Mouse (Mus musculus): Measurements from ENCODE around the gene Catsperg1. TPM values are rescaled to one million over a fixed set of nuclear protein-coding genes. Genes with fewer than 3 reads are reported as not detected.

Catsperg1 gene
- total RNA-seq (2021) = under 1 TPM; 0.66 to 0.90 TPM
- long read RNA-seq, experiment 1 = 0 reads
- long read RNA-seq, experiment 2, partial matches to known transcripts = 0 of 1 reads
- long read RNA-seq, experiment 2, other reads (novel, unspliced or antisense) = 1 of 1 reads

DNA sequence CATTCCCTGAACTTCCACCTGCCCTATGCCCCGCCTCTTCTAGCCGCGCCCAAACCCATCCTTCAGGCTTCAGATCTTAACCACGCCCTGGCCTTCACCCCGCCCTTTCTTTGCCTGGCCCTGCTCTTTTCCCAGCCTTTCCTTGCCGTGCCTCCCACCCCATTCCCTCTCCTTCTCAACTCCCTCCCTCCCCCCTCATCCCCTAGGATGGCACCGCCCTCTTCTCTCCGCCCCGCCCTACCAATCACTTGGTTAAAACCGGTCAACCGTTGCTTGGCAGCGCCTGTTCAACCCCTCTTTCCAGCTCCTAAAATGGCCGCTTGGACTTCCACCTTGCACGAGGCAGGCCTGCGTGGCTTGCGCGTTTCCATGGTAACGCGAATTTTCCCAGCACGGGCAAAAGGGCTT, at the start of gene Catsperg1:
TSS of gene Catsperg1 (minus strand) at position 361 of the 408 bp plus-strand sequence.
- no peak for DNase-seq (ENCODE audit: low spot score in 2 of 2)

DNA sequence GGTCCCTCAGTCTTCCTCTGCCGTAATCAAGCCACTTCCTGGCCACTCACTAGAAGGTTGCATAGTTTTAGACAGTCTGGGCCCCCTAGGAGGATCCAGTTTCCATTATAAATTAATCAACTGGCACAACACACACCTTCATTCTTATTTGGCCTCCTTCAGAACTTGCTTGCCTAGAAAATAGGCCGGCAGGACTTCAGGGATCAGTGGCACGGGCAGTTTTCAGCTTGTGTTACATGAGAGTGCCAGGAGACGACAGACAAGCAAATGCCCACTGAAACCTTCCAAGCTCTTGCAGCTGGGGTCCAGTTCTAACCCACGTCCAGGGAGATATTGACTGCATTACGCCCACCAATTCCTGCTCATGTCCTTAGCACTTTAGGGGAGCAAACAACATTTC, 48.3 kb upstream of the Catsperg1 start:
- no peak for DNase-seq (ENCODE audit: low spot score in 2 of 2)

DNA sequence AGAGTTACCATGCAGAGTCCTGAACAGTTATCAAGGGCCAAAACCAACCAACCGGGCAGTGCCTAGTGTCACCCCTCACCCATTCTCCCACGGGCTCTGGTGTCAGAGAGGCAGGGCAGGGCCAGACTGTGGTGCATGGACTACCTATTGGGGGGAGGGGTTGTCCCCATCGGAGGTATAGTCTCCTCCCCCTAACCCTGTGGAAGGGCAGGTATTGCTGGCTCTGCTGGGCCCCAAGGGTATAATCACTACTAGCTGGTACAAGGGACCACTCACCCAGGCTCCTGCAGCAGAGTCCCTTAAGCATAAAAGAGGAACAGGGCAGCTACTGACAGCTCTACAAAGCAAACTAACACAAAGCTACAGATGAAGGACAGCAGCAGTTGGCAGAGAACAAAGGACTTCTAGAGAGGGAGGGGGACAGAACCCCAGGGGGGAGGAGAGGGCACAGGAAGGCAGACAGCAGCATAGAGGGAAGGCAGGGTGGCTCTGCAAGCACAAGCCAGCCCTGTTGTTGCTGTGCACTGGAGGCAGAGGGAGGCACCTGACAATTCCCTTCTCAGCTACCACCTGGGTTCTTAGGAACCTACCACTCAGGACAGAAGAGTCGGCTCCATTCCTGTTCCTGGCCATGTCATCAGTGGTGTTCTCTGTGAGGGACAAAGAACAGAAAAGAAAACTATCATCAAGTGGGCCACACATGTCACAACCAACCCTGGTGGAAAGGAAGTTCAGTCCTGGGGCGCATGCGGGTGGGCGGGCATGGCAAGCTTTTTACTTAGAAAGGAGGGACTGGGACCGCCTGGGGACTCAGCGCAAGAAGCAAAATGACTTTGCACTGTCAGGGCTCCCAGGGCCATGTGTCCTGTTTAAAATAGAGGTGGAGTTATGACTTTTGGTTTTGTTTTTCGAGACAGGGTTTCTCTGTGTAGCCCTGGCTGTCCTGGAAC, 46.2 kb upstream of the Catsperg1 start:
- no peak for DNase-seq (ENCODE audit: low spot score in 2 of 2)

DNA sequence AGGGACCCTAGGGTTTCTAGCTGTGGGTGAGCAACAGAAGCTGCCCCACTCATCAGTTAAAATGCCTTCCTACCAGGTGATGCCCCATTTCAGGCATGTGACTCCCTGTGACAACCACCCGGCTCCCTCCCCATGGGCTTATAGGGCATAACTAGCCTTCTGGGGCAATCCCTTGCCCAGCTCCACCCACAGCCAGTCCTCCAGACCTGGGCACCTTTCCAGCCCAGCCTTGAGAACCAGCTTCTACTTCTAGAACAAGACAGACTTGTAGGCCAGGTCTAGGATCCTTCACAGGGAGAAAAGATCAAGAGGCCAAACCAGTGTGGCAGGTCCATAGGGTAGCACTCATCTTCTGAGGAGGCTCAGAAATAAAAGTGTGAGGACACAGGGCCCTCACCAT, 43.5 kb upstream of the Catsperg1 start:
- DNase-seq (ENCODE audit: low spot score in 2 of 2) = no peak

DNA sequence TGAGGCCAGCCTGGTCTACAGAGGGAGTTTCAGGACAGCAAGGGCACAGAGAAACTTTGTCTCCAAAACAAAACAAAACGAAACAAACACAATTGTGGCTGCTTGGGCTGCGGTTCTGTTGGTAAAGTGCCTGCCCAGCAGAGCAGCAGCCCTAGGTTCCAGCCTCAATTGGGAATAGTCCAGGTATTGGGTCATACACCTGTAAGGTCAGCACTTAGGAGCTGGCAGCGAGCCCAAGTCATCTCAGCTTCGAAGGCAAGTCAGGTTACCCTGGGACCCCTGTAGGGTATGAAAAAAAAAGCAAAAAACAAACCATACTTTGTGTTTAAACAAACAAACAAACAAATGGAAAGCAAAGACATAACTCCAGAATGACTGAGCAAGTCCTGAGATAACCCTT, 42.0 kb upstream of the Catsperg1 start:
- DNase-seq (ENCODE audit: low spot score in 2 of 2) = no peak

DNA sequence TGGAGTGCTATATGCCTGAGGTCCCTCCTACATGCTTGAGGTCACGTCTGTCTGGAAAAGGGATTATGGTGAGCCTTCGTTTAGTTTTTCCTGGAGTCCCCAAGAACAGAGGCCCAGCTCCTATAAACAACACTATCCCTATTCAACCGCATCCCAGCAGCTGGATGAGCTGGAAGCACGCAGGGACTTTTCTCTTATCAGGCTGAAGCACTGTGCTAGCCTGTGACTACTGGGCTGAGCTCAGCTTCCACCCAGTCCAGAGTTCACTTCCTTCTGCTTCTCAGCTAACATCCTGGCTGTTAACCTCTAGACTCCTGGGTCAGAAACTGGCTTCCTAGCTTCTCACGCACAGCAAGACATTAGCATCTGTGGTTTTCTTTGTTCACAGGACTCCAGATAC, 40.0 kb upstream of the Catsperg1 start:
- no peak for DNase-seq (ENCODE audit: low spot score in 2 of 2)

DNA sequence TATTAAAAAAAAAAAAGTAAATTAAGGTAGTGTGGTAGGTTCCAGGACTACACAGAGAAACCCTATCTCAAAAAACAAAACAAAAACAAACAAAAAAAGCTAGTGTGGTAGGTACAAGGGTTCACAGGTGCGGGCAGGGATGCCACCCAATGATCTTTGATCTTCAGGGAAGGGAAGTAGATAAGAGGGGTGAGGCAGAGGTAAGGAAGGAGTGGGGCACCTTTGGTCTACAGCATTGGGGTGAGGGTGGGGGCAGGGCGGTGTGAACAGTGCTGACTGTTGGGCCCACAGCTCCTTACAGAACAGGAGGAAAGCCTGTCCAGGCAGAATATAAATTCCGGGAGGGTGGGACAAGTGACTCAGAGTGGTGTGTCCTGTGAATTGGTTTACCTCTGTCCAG, 37.3 kb upstream of the Catsperg1 start:
- DNase-seq (ENCODE audit: low spot score in 2 of 2) = no peak

DNA sequence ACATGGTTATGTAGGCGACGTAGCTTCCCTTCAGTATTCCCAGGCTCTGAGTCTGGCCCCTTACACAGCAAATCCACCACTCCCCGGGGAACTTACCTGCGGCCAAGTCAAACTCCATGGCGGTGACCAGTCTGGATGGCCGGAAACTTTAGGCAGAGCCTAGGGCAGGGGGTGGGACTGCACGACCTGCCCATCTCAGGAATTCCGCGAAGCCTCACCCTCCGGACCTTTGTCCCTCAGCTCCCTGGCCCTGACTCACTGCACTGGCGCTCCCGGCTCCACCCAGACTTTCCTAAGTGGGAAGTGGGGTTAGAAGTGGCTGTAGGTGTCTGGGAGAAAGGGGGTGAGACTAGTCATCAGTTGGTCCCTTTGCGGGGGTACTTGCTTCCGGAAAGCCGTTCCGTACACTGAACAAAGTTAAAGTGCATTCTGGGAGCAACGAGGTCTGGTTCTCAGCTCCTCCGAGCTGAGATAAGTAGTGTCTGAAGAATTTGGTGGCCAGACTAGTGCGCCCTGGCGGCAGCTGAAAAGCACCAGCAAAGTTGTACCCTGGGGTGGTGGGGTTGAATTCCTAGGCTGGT, 34.5 kb upstream of the Catsperg1 start, which contains the start of gene 2200002D01Rik:
TSS of gene 2200002D01Rik (minus strand) at position 206 of the 581 bp plus-strand sequence.
- DNase-seq (ENCODE audit: low spot score in 2 of 2) = peak; percentile 32 to 44

DNA sequence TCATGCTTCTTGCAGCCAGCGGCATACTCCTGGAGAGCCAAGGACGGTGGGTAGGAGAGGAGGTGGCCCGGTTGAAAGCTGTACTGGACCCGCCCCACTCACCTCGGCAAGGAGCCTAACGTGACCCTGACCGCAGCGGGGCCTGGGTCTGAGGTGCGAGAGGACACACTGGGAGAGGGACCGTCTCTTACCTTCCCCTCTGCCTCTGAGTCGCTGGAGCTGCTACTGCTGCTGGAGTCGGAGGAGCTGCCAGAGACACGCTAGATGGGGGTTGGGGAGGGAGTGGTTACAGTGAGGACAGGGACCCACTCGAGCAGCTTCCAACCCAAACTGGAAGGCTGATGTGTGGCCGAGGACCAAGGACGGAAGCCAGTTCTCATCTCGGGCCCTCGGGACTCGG, 33.9 kb upstream of the Catsperg1 start:
- DNase-seq (ENCODE audit: low spot score in 2 of 2) = peak; percentile 26 to 28

DNA sequence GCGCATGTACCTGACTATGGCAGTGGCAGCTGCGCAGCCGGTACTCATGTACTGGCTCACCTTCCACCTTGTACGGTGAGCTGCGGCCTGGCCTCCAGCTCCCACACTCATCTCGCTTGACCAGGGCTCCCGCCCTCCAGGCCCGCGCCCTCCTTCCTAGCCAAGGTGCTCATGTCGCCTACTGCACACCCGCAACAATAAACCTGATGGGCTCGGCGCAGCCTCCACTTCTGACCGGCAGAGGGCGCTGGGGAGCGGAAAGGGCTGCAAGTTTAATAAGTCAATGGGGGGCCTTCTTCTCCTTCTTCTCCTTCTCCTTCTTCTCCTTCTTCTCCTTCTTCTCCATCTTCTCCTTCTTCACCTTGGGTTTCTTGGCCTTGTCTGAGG, 33.5 kb upstream of the Catsperg1 start:
- DNase-seq (ENCODE audit: low spot score in 2 of 2) = peak; percentile 85 to 91

DNA sequence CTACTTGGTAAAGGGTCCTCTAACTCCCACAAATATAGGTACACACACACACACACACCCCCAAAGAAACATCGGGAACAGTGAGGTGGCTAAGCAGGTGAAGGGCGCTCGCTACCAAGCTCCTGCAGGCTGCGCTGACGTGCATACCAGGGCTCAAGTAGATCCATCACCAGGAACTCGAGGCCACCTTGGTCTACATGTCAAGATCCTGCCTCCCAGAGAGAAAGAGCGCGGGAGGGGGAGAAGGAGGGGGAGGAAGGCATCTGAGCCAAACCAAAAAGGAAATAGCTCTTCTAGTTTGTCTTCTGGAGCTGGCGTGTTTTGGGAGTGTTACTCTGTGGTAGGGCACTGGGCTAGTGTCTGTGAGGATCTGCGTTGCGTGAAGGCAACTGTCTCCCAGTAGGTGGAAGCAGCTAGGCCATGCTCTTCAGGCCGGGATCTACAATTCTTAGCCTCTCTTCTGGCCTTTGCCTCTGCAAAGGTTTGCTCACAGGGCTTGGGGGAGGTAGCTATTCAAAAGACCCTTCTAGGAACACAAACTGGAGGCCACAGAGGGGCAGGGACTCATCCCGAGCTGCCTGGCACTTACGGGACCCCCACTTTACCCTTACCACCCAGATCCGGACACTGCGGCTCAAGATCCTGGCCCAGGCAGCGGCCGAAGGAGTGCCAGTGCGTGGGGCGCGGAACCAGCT, 32.9 kb upstream of the Catsperg1 start:
- DNase-seq (ENCODE audit: low spot score in 2 of 2) = no peak

DNA sequence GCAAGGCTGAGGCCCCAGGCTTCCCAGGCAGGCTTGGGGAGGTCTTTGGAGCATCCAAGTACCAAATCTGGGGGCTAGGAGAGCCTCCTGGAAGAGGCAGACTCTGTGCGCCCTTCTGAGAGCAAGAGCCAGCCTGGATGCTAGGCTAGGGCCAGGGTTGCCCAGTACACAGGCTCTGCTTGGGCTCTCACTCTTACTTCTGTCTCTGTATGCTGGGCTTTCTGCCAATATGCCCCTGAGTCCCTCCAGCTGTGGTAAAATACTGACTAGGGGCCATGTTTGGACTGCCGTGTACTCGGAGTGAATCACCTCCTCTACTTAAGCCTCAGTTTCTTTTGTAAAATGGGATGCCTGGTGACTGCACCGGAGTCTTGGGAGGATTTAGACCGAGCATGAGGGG, 32.2 kb upstream of the Catsperg1 start:
- no peak for DNase-seq (ENCODE audit: low spot score in 2 of 2)

DNA sequence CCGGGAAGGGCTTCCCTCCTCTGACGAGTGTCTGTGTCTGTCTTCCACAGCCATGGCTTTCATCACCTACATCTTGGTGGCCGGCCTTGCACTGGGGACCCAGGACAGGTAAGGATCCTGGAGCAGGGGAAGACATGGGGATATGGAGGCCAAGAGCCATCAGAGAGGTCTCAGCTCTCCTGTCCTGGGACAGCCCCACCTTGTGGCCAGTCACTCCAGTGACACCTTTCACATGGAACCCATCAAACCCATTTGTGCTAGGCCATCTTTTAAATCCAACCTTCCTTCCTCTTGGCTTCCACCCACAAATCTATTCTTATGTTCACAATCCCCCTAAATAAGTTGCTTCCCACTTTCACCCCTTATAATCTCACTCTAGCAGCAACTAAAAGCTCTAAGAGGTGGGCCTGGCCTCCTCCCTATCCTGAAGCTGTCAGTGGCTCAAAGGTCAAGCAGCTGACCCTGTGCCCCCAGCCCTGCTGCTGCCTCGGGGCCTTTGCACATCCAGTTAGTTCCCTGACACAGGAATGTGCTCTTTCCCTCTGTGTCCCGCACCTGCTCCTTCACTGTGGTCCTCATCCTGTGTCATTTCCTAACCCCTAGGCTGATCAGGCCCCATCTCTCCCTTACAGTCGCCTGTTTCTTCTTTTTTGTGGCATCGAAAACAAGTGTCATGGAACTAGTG, 31.0 kb upstream of the Catsperg1 start:
- DNase-seq (ENCODE audit: low spot score in 2 of 2) = no peak

DNA sequence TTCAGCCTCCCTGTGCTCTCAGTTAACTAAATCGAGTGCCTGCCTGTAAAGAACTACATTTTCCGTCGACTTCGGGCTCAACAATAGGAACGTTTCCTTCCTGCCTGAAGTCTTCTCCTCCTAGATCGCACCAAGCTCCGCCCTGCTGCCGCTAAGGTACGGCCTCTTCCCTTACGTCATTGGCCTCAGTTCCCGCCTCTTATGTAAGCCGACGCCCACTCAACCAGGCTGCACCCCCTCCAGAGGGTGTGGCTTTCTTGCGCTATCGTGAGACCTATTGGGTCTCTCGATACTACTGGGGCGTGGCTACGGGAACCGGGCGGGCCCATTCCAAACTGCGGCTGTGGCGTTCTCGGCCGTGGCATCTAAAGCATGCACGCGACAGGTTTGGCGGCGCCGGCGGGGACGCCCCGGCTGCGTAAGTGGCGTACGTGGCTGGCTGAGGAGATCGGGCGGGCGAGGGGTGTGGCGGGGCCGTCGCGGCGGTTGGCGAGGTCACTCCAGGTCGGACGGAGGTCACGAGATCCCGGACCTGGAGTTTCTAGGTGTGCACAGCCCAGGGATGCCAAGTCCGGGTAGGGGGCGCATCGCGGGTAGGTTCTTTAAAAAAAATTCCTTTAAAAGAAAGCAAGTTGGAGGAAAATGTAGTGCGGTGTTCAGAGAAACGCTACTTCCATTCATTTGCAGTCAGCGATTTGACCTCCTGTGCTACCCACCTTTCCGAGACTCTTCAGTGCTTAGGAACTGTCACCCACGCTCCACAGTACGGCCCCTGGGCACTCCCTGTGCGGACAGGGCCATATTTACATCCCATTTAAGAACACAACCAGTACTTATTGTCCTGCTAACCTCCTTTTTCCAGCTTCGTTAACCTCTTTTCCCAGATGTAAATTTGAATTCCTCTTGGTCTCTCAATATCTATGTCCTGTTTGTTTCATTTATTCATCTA, 24.5 kb upstream of the Catsperg1 start, which contains the start of gene Yif1b:
TSS of gene Yif1b (plus strand) at position 311 of the 949 bp plus-strand sequence.
- DNase-seq (ENCODE audit: low spot score in 2 of 2) = peak; percentile 94 to 96

DNA sequence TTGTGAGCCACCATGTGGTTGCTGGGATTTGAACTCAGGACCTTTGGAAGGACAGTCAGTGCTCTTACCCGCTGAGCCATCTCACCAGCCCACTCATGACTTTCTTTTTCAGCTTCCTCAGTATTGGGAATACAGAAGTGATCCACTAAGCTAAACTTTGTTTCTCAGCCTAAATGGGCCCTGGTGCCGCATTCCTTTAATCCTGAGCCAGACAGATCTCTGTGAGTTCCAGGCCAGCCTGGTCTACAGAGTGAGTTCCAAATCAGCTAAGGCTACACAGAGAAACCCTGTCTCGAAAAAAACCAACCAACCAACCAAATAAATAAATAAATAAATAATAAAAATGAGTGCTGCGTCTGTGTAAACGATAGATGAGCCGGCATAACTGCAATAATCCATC, 23.8 kb upstream of the Catsperg1 start:
- peak in 1 of 2 experiments; percentile 11 for DNase-seq (ENCODE audit: low spot score in 2 of 2)

DNA sequence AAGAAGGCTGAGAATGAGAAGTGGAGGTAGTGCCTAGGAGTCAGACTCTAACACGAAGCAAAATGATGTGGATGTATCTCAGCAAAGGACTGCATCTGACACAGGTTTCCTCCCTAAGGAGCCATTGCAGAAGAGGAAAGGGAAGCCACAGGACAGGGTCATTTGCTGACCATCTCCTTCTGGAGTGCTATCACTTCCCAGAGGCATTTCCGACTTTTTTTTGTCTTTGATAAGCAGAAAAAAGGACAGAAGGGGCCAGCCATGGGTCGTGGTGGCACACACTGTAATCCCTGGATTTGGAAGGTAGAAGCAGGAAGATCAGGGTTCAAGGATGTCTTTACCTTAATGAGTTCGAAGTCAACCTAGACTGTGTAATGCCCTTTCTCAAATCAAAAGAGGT, 22.8 kb upstream of the Catsperg1 start:
- no peak for DNase-seq (ENCODE audit: low spot score in 2 of 2)

DNA sequence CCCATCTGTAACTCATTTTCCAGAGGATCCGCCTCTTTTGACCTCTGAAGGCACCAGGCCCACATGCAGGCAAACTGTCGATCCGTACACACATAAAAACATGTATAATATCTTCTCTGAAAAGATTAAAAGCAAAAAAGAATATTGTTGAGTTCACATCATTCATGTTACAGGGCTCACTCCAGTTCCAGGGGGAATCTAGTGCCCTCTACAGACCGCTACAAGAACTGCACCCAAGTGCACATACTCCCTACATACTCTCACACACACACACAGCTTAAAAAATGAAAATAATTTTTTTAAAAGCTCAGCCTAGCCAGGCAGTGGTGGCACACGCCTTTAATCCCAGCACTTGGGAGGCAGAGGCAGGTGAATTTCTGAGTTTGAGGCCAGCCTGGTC, 20.8 kb upstream of the Catsperg1 start:
- DNase-seq (ENCODE audit: low spot score in 2 of 2) = no peak

DNA sequence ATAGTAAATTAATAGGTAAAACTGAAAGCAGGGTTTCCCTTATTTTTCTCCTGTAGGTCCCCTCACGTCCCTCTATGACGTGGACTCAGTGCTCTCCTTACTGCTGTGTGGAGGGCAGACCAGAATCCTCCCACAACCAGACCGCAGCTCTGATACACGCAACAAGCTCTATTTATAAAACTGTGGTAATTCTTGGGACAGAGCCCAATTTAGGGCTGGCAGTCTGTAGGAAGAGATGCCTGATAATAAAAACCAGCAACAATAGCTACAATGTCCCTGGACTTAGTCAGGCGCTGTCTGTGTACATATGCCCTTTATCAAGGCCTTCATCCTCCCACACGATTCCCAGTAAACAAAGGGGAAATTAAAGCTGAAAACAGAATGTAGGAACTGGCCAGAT, 19.9 kb upstream of the Catsperg1 start:
- DNase-seq (ENCODE audit: low spot score in 2 of 2) = no peak

DNA sequence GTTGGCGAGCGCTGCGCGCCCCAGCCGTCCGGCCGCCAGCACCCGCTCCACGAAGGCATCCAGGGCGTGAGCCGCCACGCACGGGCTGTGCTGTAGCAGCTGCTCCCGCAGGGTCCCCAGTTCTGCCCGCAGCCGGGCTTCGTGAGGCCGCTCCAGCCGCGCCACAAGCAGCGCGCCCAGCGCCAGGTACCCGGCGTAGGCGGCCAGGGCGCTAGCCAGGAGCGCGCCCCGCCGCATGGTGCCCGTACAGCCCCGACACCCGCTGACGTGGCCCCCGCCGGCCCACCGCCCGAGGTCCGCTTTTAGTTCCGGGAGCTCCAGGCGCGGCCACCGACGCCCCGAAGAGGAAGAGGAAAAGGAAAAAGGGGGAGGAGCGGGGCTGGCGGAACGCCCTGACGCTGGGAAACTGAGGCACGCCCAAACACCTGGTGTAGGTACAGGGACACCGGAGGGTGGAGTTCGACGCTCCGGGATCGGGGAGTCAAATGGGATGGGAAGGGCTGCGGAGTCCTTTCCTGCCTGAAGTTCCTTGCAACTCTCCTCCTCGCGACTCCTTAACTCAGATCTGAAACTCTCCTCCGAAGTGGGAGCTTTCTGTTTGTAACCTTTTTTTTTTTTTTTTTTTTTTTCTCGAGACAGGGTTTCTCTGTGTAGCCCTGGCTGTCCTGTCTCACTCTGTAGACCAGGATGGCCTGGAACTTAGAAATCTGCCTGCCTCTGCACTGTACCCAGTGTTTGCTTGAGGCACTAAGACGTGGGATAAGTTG, 18.6 kb upstream of the Catsperg1 start, which contains the start of gene Kcnk6:
TSS of gene Kcnk6 (minus strand) at position 269 of the 767 bp plus-strand sequence.
- DNase-seq (ENCODE audit: low spot score in 2 of 2) = peak; percentile 25 to 55

All from adrenal gland, adult 18-20 months (tissue).